Mouse (Mus musculus) forebrain, postnatal 0 days (tissue): ENCODE results near the gene Mxra7. TPM values are rescaled to one million over a fixed set of nuclear protein-coding genes. Genes with fewer than 3 reads are reported as not detected.

Experiments used
- ATAC-seq: fragments of 200-750 bp; cut with Nextera tagmentation; 2 replicates; pipeline ENCODE4 v1.8.0; 2017; ENCODE audit warnings: mild to moderate bottlenecking, moderate library complexity
- DNase-seq: peaks from one replicate; pipeline ENCODE4 v3.0.0-alpha.2; 2015
- H3K27ac ChIP-seq: fragments of 300-500 bp; sonication (generic); 2 replicates; pipeline ENCODE4 v1.5.1; 2014; ENCODE audit warnings: low read depth, mild to moderate bottlenecking, antibody characterized with exemption, low read length, moderate library complexity, mixed read lengths
- H3K27me3 ChIP-seq: fragments of 300-500 bp; sonication (generic); 2 replicates; pipeline ENCODE4 v1.6.1; 2014; ENCODE audit warnings: mild to moderate bottlenecking, low read length, mixed read lengths; ENCODE audit not compliant: insufficient read depth
- H3K36me3 ChIP-seq: fragments of 300-500 bp; sonication (generic); 2 replicates; pipeline ENCODE4 v1.6.1; 2014; ENCODE audit warnings: mild to moderate bottlenecking, moderate library complexity; ENCODE audit not compliant: insufficient read depth
- H3K4me1 ChIP-seq: fragments of 300-500 bp; sonication (generic); 2 replicates; pipeline ENCODE4 v1.6.1; 2014; ENCODE audit warnings: antibody characterized with exemption; ENCODE audit not compliant: insufficient read depth
- H3K4me2 ChIP-seq: fragments of 300-500 bp; sonication (generic); 2 replicates; pipeline ENCODE4 v1.6.1; 2014; ENCODE audit warnings: low read depth, mild to moderate bottlenecking, moderate library complexity
- H3K4me3 ChIP-seq: fragments of 300-500 bp; sonication (generic); 2 replicates; pipeline ENCODE4 v1.5.1; 2014; ENCODE audit warnings: low read depth, low read length, mixed read lengths
- H3K9ac ChIP-seq: fragments of 300-500 bp; sonication (generic); 2 replicates; pipeline ENCODE4 v1.6.1; 2014; ENCODE audit warnings: mild to moderate bottlenecking
- H3K9me3 ChIP-seq: fragments of 300-500 bp; sonication (generic); 2 replicates; pipeline ENCODE4 v1.6.1; 2016; ENCODE audit warnings: low read length
- CTCF ChIP-seq: sonication (generic); IDR thresholded peaks from 2 replicates; pipeline ENCODE4 v1.5.1; 2016; ENCODE audit warnings: antibody characterized with exemption, control low read depth, low read depth
- WGBS: fragments of 180-500 bp; shearing (Covaris S2); extraction: QIAGEN DNeasy Blood & Tissue Kit; methylation state at CpG from one replicate; pipeline ENCODE4 v1.1.7; 2014; 5-methylcytosine and 5-hydroxymethylcytosine counted together
- polyA plus RNA-seq: library from polyadenylated mRNA; unstranded; fragments of >200 nt; fragmentation: Nextera tagmentation; extraction: Ambion mirVana; gene quantifications from 2 replicates; pipeline ENCODE4 v1.2.1, GENCODE M21; 2015
- total RNA-seq: library from RNA; depleted of rRNA; stranded (reverse); fragments of >200 nt; gene quantifications from 2 replicates; pipeline ENCODE4 v1.2.3, GENCODE M21; 2014; rRNA removed

Mxra7 gene
- total and polyA plus RNA-seq, 2 experiments from 2014 or later = 9.8 to 16.0 TPM

- WGBS = 39% methylated on average over 2 of the region's 2 CpGs
- no peaks in the 10 kb centered on the region for H3K36me3 ChIP-seq
- H3K9me3 ChIP-seq = no peaks in the 10 kb centered on the region
- no peak overlapping the region for H3K4me3 ChIP-seq
- no peak for TF ChIP-seq CTCF
- H3K27ac ChIP-seq = no peak overlapping the region
- H3K9ac ChIP-seq = no peak overlapping the region
- no peak overlapping the region for H3K4me2 ChIP-seq
- H3K4me1 ChIP-seq = no peaks in the 10 kb centered on the region
- H3K27me3 ChIP-seq = no peaks in the 10 kb centered on the region
- no peak for ATAC-seq
- DNase-seq = no peak
These were observed 54.6 kb downstream of the Mxra7 start for GRCm38 (mm10) chr11:116773205-116773604.

GRCm38 (mm10) chr11:116769873-116770272, 58.0 kb downstream of the Mxra7 start:
- Histone ChIP-seq H3K4me3 (no peak overlapping the region), H3K4me2 (no peak overlapping the region), H3K27me3 (no peaks in the 10 kb centered on the region), H3K9ac (no peak overlapping the region), H3K27ac (no peak overlapping the region), H3K4me1 (no peaks in the 10 kb centered on the region), H3K9me3 (no peaks in the 10 kb centered on the region), H3K36me3 (no peaks in the 10 kb centered on the region)
- WGBS = 87% methylated on average over 5 of the region's 5 CpGs
- TF ChIP-seq CTCF = no peak
- ATAC-seq = no peak
- no peak for DNase-seq

- Histone ChIP-seq H3K4me3 (no peak overlapping the region), H3K27me3 (no peaks in the 10 kb centered on the region), H3K36me3 (no peaks in the 10 kb centered on the region), H3K4me2 (no peak overlapping the region), H3K9ac (no peak overlapping the region), H3K4me1 (no peaks in the 10 kb centered on the region), H3K9me3 (no peaks in the 10 kb centered on the region), H3K27ac (no peak overlapping the region)
- DNase-seq = no peak
- 81% methylated on average over 2 of the region's 2 CpGs for WGBS
- TF ChIP-seq CTCF = no peak
- no peak for ATAC-seq
These were observed 62.9 kb downstream of the Mxra7 start for GRCm38 (mm10) chr11:116764946-116765345.

GRCm38 (mm10) chr11:116764346-116764745, 63.5 kb downstream of the Mxra7 start:
- no peak for TF ChIP-seq CTCF
- H3K9me3 ChIP-seq = no peaks in the 10 kb centered on the region
- H3K4me2 ChIP-seq = no peak overlapping the region
- no peak overlapping the region for H3K4me3 ChIP-seq
- H3K4me1 ChIP-seq = no peaks in the 10 kb centered on the region
- ATAC-seq (no peak), DNase-seq (no peak)
- 92% methylated on average over 7 of the region's 7 CpGs for WGBS
- no peak overlapping the region for H3K9ac ChIP-seq
- H3K27me3 ChIP-seq = no peaks in the 10 kb centered on the region
- no peaks in the 10 kb centered on the region for H3K36me3 ChIP-seq
- no peak overlapping the region for H3K27ac ChIP-seq

- no peaks in the 10 kb centered on the region for H3K9me3 ChIP-seq
- no peak overlapping the region for H3K27ac ChIP-seq
- TF ChIP-seq CTCF = no peak
- DNase-seq (no peak), ATAC-seq (no peak)
- no peaks in the 10 kb centered on the region for H3K27me3 ChIP-seq
- H3K4me1 ChIP-seq = no peaks in the 10 kb centered on the region
- no peak overlapping the region for H3K4me2 ChIP-seq
- H3K36me3 ChIP-seq = no peaks in the 10 kb centered on the region
- WGBS = 88% methylated on average over 4 of the region's 4 CpGs
- no peak overlapping the region for H3K4me3 ChIP-seq
- no peak overlapping the region for H3K9ac ChIP-seq
These were observed 72.7 kb downstream of the Mxra7 start for GRCm38 (mm10) chr11:116755191-116755590.

GRCm38 (mm10) chr11:116753674-116754470, 74.0 kb downstream of the Mxra7 start:
- 84% methylated on average over 5 of the region's 5 CpGs for WGBS
- Histone ChIP-seq H3K27ac (no peak overlapping the region), H3K4me3 (no peak overlapping the region), H3K4me1 (no peaks in the 10 kb centered on the region), H3K27me3 (no peaks in the 10 kb centered on the region), H3K36me3 (no peaks in the 10 kb centered on the region), H3K9ac (no peak overlapping the region), H3K4me2 (no peak overlapping the region), H3K9me3 (no peaks in the 10 kb centered on the region)
- DNase-seq (no peak), ATAC-seq (no peak)
- TF ChIP-seq CTCF = no peak

Other genes with a start within 250 kb of the Mxra7 start
- gene Ube2o, start 246.6 kb downstream of the Mxra7 start, total RNA-seq = 81.3 and 94.1 TPM in 2 replicates
- gene Ube2o, start 246.6 kb downstream of the Mxra7 start, polyA plus RNA-seq = 26.6 and 32.1 TPM in 2 replicates
- gene Aanat, start 241.6 kb downstream of the Mxra7 start, total RNA-seq = 0.31 and 0.62 TPM in 2 replicates
- gene Aanat, start 241.6 kb downstream of the Mxra7 start, polyA plus RNA-seq = 0.88 and 0.89 TPM in 2 replicates
- 1.6 and 1.9 TPM in 2 replicates for gene Rhbdf2, start 201.0 kb downstream of the Mxra7 start, total RNA-seq
- gene Rhbdf2, start 201.0 kb downstream of the Mxra7 start, polyA plus RNA-seq = 0.75 and 0.97 TPM in 2 replicates
- 1.5 and 3.3 TPM in 2 replicates for gene Prcd, start 174.5 kb downstream of the Mxra7 start, total RNA-seq
- 3.4 and 4.8 TPM in 2 replicates for gene Prcd, start 174.5 kb downstream of the Mxra7 start, polyA plus RNA-seq
- 20.7 and 22.7 TPM in 2 replicates for gene Cygb, start 173.7 kb downstream of the Mxra7 start, total RNA-seq
- 24.9 and 27.6 TPM in 2 replicates for gene Cygb, start 173.7 kb downstream of the Mxra7 start, polyA plus RNA-seq
- not detected in 2 replicates for gene St6galnac1, start 52.5 kb downstream of the Mxra7 start, total RNA-seq
- gene St6galnac1, start 52.5 kb downstream of the Mxra7 start, polyA plus RNA-seq = not detected in 2 replicates
- gene Mettl23, start 15.2 kb upstream of the Mxra7 start, total RNA-seq = 40.3 and 55.4 TPM in 2 replicates
- 54.2 and 69.3 TPM in 2 replicates for gene Mettl23, start 15.2 kb upstream of the Mxra7 start, polyA plus RNA-seq
- gene Jmjd6, start 15.4 kb upstream of the Mxra7 start, total RNA-seq = 41.4 and 55.9 TPM in 2 replicates
- gene Jmjd6, start 15.4 kb upstream of the Mxra7 start, polyA plus RNA-seq = 48.1 and 50.1 TPM in 2 replicates
- 29.9 and 38.2 TPM in 2 replicates for gene Mfsd11, start 24.4 kb upstream of the Mxra7 start, total RNA-seq
- gene Mfsd11, start 24.4 kb upstream of the Mxra7 start, polyA plus RNA-seq = 46.8 and 52.4 TPM in 2 replicates
- 249 and 262 TPM in 2 replicates for gene Srsf2, start 25.0 kb upstream of the Mxra7 start, total RNA-seq
- 477 and 486 TPM in 2 replicates for gene Srsf2, start 25.0 kb upstream of the Mxra7 start, polyA plus RNA-seq
- 88.5 and 95.4 TPM in 2 replicates for gene Mgat5b, start 90.8 kb upstream of the Mxra7 start, total RNA-seq
- 27.0 and 31.0 TPM in 2 replicates for gene Mgat5b, start 90.8 kb upstream of the Mxra7 start, polyA plus RNA-seq